Mouse (Mus musculus): Measurements from ENCODE around the gene Myo1c. TPM values are rescaled to one million over a fixed set of nuclear protein-coding genes. Genes with fewer than 3 reads are reported as not detected.

Gene Myo1c
- 93.0 and 96.5 TPM in 2 replicates for polyA plus RNA-seq (2015; fragmentation: Nextera tagmentation; extraction: Ambion mirVana)

GRCm38 (mm10) chr11:75650311-75650710 is at the start of gene Myo1c:
Gene Myo1c, plus strand, starts transcription at chr11:75650504.
- 78% methylated on average over 7 of the region's 7 CpGs for WGBS
- Histone ChIP-seq H3K4me3 (ENCODE audit: low read length) (peak within 1 kb of the TSS; percentile 79), H3K27ac (ENCODE audit: low read length) (peak within 1 kb of the TSS; percentile 97), H3K36me3 (ENCODE audit: control insufficient read depth, insufficient read depth, low read length) (no peaks in the 10 kb centered on the region), H3K4me1 (replicated peaks; ENCODE audit: control insufficient read depth, insufficient read depth, low read length) (peaks cover 34% of the 10 kb centered on the region), H3K27me3 (ENCODE audit: control insufficient read depth, insufficient read depth, low read depth, low read length) (no peaks in the 10 kb centered on the region), H3K9me3 (ENCODE audit: control insufficient read depth, low read length) (no peaks in the 10 kb centered on the region), H3K4me2 (ENCODE audit: low read depth, low read length) (peak within 1 kb of the TSS; percentile 81), H3K9ac (ENCODE audit: low read length) (peak within 1 kb of the TSS; percentile 90)
- no peak for ATAC-seq (ENCODE audit: low read depth)

GRCm38 (mm10) chr11:75604826-75605225 is 45.5 kb upstream of the Myo1c start:
- H3K27me3 ChIP-seq (ENCODE audit: control insufficient read depth, insufficient read depth, low read depth, low read length): no peaks in the 10 kb centered on the region
- H3K9me3 ChIP-seq (ENCODE audit: control insufficient read depth, low read length): no peaks in the 10 kb centered on the region
- WGBS: 73% methylated on average over 5 of the region's 5 CpGs
- no peak overlapping the region for H3K4me2 ChIP-seq (ENCODE audit: low read depth, low read length)
- ATAC-seq (ENCODE audit: low read depth): no peak
- H3K9ac ChIP-seq (ENCODE audit: low read length): no peak overlapping the region
- peaks cover 34% of the 10 kb centered on the region for H3K36me3 ChIP-seq (ENCODE audit: control insufficient read depth, insufficient read depth, low read length)
- H3K27ac ChIP-seq (ENCODE audit: low read length): no peak overlapping the region
- H3K4me1 ChIP-seq (replicated peaks; ENCODE audit: control insufficient read depth, insufficient read depth, low read length): no peaks in the 10 kb centered on the region
- no peak overlapping the region for H3K4me3 ChIP-seq (ENCODE audit: low read length)

- Histone ChIP-seq H3K27me3 (ENCODE audit: control insufficient read depth, insufficient read depth, low read depth, low read length) (no peaks in the 10 kb centered on the region), H3K36me3 (ENCODE audit: control insufficient read depth, insufficient read depth, low read length) (peaks cover 32% of the 10 kb centered on the region), H3K4me1 (replicated peaks; ENCODE audit: control insufficient read depth, insufficient read depth, low read length) (no peaks in the 10 kb centered on the region), H3K27ac (ENCODE audit: low read length) (no peak overlapping the region), H3K9me3 (ENCODE audit: control insufficient read depth, low read length) (no peaks in the 10 kb centered on the region), H3K4me3 (ENCODE audit: low read length) (no peak overlapping the region), H3K4me2 (ENCODE audit: low read depth, low read length) (no peak overlapping the region), H3K9ac (ENCODE audit: low read length) (no peak overlapping the region)
- 42% methylated on average over 1 of the region's 1 CpGs for WGBS
- ATAC-seq (ENCODE audit: low read depth): no peak
Measured at GRCm38 (mm10) chr11:75605318-75605717, 45.0 kb upstream of the Myo1c start.

- WGBS: 96% methylated on average over 5 of the region's 5 CpGs
- Histone ChIP-seq H3K4me2 (ENCODE audit: low read depth, low read length) (no peak overlapping the region), H3K27ac (ENCODE audit: low read length) (no peak overlapping the region), H3K36me3 (ENCODE audit: control insufficient read depth, insufficient read depth, low read length) (peaks cover 19% of the 10 kb centered on the region), H3K27me3 (ENCODE audit: control insufficient read depth, insufficient read depth, low read depth, low read length) (no peaks in the 10 kb centered on the region), H3K4me1 (replicated peaks; ENCODE audit: control insufficient read depth, insufficient read depth, low read length) (no peaks in the 10 kb centered on the region), H3K9ac (ENCODE audit: low read length) (no peak overlapping the region), H3K4me3 (ENCODE audit: low read length) (no peak overlapping the region), H3K9me3 (ENCODE audit: control insufficient read depth, low read length) (no peaks in the 10 kb centered on the region)
- ATAC-seq (ENCODE audit: low read depth): no peak
Measured at GRCm38 (mm10) chr11:75608776-75609175, 41.5 kb upstream of the Myo1c start.

- Histone ChIP-seq H3K4me1 (replicated peaks; ENCODE audit: control insufficient read depth, insufficient read depth, low read length) (no peaks in the 10 kb centered on the region), H3K27ac (ENCODE audit: low read length) (no peak overlapping the region), H3K4me3 (ENCODE audit: low read length) (no peak overlapping the region), H3K36me3 (ENCODE audit: control insufficient read depth, insufficient read depth, low read length) (peaks cover 21% of the 10 kb centered on the region), H3K9me3 (ENCODE audit: control insufficient read depth, low read length) (no peaks in the 10 kb centered on the region), H3K27me3 (ENCODE audit: control insufficient read depth, insufficient read depth, low read depth, low read length) (no peaks in the 10 kb centered on the region), H3K4me2 (ENCODE audit: low read depth, low read length) (no peak overlapping the region), H3K9ac (ENCODE audit: low read length) (no peak overlapping the region)
- 71% methylated on average over 2 of the region's 2 CpGs for WGBS
- no peak for ATAC-seq (ENCODE audit: low read depth)
Measured at GRCm38 (mm10) chr11:75610021-75610420, 40.3 kb upstream of the Myo1c start.

GRCm38 (mm10) chr11:75614769-75615168 is 35.5 kb upstream of the Myo1c start:
- no peak overlapping the region for H3K4me3 ChIP-seq (ENCODE audit: low read length)
- WGBS: 100% methylated on average over 1 of the region's 1 CpGs
- no peaks in the 10 kb centered on the region for H3K9me3 ChIP-seq (ENCODE audit: control insufficient read depth, low read length)
- no peaks in the 10 kb centered on the region for H3K27me3 ChIP-seq (ENCODE audit: control insufficient read depth, insufficient read depth, low read depth, low read length)
- ATAC-seq (ENCODE audit: low read depth): no peak
- H3K9ac ChIP-seq (ENCODE audit: low read length): no peak overlapping the region
- H3K4me1 ChIP-seq (replicated peaks; ENCODE audit: control insufficient read depth, insufficient read depth, low read length): no peaks in the 10 kb centered on the region
- H3K36me3 ChIP-seq (ENCODE audit: control insufficient read depth, insufficient read depth, low read length): peaks cover 31% of the 10 kb centered on the region
- no peak overlapping the region for H3K27ac ChIP-seq (ENCODE audit: low read length)
- H3K4me2 ChIP-seq (ENCODE audit: low read depth, low read length): no peak overlapping the region

GRCm38 (mm10) chr11:75615556-75615955 is 34.7 kb upstream of the Myo1c start:
- H3K4me1 ChIP-seq (replicated peaks; ENCODE audit: control insufficient read depth, insufficient read depth, low read length): 0 out of 2 replicates have a peak, but pooled peaks cover 2% of the 10 kb centered on the region
- H3K27me3 ChIP-seq (ENCODE audit: control insufficient read depth, insufficient read depth, low read depth, low read length): no peaks in the 10 kb centered on the region
- 66% methylated on average over 2 of the region's 2 CpGs for WGBS
- H3K36me3 ChIP-seq (ENCODE audit: control insufficient read depth, insufficient read depth, low read length): peaks cover 31% of the 10 kb centered on the region
- H3K27ac ChIP-seq (ENCODE audit: low read length): no peak overlapping the region
- H3K4me3 ChIP-seq (ENCODE audit: low read length): no peak overlapping the region
- no peak overlapping the region for H3K9ac ChIP-seq (ENCODE audit: low read length)
- ATAC-seq (ENCODE audit: low read depth): no peak
- H3K4me2 ChIP-seq (ENCODE audit: low read depth, low read length): no peak overlapping the region
- no peaks in the 10 kb centered on the region for H3K9me3 ChIP-seq (ENCODE audit: control insufficient read depth, low read length)

- Histone ChIP-seq H3K4me2 (ENCODE audit: low read depth, low read length) (no peak overlapping the region), H3K9ac (ENCODE audit: low read length) (no peak overlapping the region), H3K4me1 (replicated peaks; ENCODE audit: control insufficient read depth, insufficient read depth, low read length) (0 out of 2 replicates have a peak, but pooled peaks cover 2% of the 10 kb centered on the region), H3K9me3 (ENCODE audit: control insufficient read depth, low read length) (no peaks in the 10 kb centered on the region), H3K27me3 (ENCODE audit: control insufficient read depth, insufficient read depth, low read depth, low read length) (no peaks in the 10 kb centered on the region), H3K4me3 (ENCODE audit: low read length) (no peak overlapping the region), H3K27ac (ENCODE audit: low read length) (peak overlapping the region; percentile 72; the same call in 1 of the 2 replicates), H3K36me3 (ENCODE audit: control insufficient read depth, insufficient read depth, low read length) (peaks cover 23% of the 10 kb centered on the region)
- ATAC-seq (ENCODE audit: low read depth): no peak
- 87% methylated on average over 5 of the region's 5 CpGs for WGBS
Measured at GRCm38 (mm10) chr11:75619133-75619532, 31.2 kb upstream of the Myo1c start.

- peak overlapping the region; percentile 72 for H3K27ac ChIP-seq (ENCODE audit: low read length)
- no peak overlapping the region for H3K9ac ChIP-seq (ENCODE audit: low read length)
- peak; percentile 66 for ATAC-seq (ENCODE audit: low read depth)
- peaks cover 19% of the 10 kb centered on the region for H3K36me3 ChIP-seq (ENCODE audit: control insufficient read depth, insufficient read depth, low read length)
- H3K4me2 ChIP-seq (ENCODE audit: low read depth, low read length): no peak overlapping the region
- 50% methylated on average over 12 of the region's 12 CpGs for WGBS
- no peaks in the 10 kb centered on the region for H3K27me3 ChIP-seq (ENCODE audit: control insufficient read depth, insufficient read depth, low read depth, low read length)
- H3K9me3 ChIP-seq (ENCODE audit: control insufficient read depth, low read length): no peaks in the 10 kb centered on the region
- no peak overlapping the region for H3K4me3 ChIP-seq (ENCODE audit: low read length)
- H3K4me1 ChIP-seq (replicated peaks; ENCODE audit: control insufficient read depth, insufficient read depth, low read length): 0 out of 2 replicates have a peak, but pooled peaks cover 2% of the 10 kb centered on the region
Measured at GRCm38 (mm10) chr11:75620136-75620780, 30.0 kb upstream of the Myo1c start.
